Mouse (Mus musculus) gastrocnemius, adult 8-10 months (tissue): ENCODE measurements around the gene Plxdc1. TPM values are rescaled to one million over a fixed set of nuclear protein-coding genes. Genes with fewer than 3 reads are reported as not detected.
A peak's percentile ranks its signal among the peaks of the same experiment; 100 is the strongest.

ENCODE experiments used
- DNase-seq, 2 experiments: peaks; one replicate each; pipeline ENCODE4 v3.0.0; 2022; ENCODE audit warnings: low spot score in 2 of 2
- total RNA-seq, 4 experiments: library from RNA; stranded (reverse); gene quantifications; 2 replicates each; pipeline ENCODE4 v1.2.4; 2022

The Plxdc1 gene
- total RNA-seq, 4 experiments from 2014 or later = 1.3 to 3.4 (median 1.9) TPM

DNA sequence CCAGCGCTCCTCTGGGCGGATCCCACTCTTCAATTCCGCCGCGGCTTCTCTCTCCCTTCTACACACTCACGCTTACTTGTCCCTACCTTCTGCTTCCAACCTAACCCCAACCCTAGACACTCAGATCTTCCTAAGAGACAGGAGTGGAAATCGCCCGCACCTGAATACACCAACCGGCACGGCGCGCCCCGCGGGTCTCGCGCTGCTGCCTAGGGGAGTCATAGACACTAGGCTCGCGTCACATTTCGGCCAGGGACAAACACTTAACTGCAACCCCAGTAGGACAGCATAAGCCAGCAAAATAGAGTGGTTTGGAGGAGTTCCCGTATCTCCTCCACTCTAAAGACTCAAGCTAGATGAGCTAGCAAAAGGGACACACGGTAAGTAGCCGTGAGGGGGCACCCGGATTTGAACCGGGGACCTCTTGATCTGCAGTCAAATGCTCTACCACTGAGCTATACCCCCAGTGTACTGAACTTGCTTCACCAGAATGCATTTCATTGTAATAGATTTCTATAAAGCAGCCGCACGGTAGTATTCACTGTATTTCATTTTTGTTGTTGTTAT lies 2.4 kb upstream of the Plxdc1 start:
- peak; percentile 83 to 85 for DNase-seq

DNA sequence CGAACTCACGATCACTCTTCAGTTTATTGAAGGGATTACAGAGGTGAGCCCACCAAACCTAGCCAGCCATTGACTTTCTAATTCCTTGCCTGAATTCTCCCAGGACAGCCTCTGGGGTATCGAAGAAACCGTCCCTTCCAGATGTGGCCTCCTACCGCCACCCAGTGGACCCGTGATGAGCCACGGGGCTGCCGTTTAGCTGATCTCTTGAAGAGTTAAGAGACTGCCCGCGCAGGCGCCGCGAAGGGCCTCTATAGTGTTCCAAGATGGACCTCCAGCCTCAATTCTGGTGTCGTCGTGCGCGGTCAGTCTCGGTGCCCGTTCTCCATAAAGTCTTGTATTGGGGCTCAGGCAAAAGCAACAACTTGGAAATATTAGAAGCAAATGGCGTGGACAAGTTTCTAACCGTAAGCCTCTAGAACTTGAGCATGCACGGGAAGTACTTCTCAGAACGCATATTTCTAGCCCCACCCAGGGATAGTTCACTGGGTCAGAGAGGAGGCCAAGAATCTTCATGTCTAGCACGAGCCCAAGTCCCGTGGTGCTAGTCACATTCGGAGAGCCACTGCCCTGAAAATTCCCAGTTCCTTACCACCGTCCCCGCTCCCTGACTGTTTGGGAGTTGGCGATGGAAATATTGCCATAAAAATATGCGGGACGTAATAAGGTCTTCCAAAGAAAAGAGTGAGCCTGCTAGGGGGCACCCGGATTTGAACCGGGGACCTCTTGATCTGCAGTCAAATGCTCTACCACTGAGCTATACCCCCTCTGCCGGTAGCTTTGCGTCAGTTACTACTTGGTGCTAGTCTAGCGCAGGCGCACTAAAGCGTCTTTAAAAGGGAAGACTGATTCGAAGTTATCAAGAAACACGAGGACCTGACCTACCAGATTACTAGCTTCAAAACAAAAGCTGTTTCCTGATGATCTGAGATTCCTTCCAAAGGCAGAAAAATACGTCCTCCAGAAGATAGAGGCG lies 1.6 kb upstream of the Plxdc1 start:
- DNase-seq = peak; percentile 93 to 94

DNA sequence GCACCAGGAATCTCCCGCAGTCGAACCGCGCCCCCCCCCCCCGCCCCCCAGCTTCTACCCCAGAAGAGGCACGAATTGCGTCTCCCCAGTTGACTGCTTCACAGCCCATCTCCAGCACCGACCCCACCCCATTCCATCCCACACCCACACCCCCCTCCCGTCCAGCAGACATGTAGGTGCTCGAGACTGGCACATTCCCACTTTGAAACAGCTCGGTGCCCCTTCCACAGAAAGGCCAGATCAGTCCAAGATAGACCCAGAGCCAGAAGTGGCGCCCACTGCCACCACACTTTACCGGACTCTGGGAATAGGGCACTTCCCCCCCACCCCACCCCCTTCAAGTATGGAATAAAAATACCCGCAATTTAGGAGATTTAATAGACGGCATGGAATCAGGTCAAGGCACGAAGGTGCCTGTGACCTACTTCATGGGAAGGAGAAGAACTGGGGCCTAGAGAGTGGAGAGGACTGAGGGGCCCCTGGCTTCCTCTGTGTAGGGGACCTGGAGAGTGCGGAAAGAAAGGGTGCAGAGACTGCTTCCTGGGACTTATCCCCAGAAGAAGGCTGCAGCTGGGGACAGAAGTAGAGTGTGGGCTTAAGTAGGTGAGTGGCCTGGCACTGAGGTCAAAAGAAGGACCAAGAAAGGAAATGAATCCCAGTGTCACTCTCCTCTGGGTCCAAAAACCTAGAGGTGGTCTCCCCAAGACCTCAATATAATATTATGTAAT lies 658 bp upstream of the Plxdc1 start:
- DNase-seq = no peak

DNA sequence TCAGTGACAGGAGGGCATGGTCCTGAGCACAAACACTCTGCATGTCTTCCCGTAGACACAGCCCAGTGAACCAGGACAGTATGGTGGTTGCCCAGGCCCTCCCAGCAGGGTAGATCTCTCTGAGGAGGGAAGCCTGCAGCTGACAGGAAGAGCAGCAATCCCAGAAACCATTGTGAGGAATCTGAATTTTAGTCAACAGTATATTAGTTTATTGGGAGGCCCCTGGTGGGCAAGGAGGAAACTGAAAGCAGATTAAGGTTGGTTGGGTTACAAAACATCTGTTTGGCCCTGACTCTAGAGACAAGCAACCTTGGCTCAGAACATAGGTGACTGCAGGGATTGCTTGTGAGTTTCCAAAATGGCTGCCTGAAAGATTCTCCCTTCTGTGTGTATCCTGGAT lies 2.3 kb downstream of the Plxdc1 start:
- DNase-seq = no peak

DNA sequence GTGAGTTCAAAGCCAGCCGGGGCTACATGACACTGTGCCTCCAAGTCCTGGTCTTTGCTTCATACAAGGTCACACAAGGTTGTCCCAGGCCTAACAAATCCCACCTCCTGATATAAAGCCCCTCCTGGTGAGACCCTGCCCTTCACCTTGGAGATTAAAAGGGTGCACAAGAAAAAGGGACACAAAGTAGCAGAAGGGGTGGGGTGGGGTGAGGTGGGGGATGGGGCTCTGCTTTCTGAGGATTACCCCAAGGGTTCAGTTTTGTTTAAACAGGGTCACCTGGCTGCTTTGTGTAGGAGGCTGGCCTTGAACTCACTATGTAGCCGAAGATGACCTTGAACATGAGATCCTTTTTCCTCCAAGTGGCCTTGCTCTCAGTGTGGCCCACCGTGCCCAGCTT lies 2.7 kb downstream of the Plxdc1 start:
- DNase-seq = no peak

DNA sequence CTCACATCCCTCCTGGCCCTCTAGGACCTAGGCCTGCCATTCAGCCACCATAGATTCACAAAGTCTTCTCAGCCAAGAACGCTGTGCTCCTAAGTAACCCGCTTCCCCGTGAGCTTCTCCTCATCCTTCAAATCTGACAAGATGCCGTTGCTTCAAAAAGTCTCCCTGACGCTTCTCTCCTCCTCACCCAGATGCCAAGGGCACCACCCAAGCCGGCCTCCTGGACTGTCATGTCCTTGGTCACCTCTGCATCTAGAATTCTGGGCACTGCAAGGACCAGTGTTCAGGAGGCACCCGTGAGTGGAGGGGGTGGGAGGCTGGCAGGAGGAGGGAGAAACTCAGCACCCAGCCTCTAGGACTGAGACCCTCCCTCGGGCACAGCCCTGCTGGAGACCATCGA lies 3.5 kb downstream of the Plxdc1 start:
- no peak for DNase-seq

DNA sequence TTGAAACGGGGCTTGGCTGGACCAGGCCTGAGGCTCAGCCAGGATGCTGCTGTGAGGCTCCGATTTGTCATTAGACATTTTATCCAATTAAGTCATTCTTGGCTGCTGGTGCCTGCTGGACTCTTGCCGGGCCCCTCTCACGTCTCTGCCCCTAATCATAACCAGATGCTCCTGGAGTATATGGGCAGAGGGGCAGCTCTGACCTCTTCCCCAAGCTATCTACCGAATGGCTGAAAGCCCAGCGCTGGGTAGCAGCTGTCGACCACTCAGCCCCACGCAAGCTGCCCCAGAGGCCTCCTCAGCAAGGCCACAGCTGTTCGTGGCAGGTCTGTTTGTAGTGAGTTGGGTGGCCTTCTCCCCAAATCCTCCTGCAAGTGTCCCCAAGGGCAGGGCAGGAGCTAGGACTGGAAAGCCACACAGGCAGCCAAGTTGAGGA lies 5.7 kb downstream of the Plxdc1 start:
- peak; percentile 70 to 72 for DNase-seq

DNA sequence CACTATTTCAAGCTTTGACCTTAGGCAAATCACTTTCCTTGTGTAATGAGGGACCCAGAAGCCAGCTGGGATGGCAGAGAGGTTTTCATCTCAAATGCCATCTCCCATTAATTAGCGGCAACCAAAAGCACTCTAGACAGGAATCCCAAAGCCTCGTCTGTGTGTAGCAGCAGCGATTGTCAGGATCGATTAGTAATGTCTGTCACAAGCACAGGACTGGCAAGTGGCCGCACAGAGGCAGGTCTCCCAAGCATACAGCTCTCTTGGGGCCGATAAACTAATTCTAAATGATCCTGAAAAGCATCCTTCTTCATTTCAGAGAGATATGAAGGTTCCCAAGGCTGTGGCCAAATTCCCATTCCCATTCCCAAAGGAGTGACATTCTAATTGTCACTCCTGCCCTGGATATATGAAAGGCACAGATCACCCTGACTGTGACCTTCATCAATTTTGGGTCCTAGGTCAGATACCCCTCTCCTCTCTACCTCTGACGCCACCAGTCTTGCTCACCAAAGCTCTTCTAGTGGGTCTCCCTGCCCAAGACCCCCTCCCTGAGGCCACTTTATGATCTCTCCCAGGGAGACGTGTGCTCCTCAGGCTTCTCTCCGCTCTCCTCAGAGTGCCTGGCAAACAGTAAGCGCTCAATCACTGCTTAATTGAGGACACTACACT lies 6.3 kb downstream of the Plxdc1 start:
- no peak for DNase-seq

DNA sequence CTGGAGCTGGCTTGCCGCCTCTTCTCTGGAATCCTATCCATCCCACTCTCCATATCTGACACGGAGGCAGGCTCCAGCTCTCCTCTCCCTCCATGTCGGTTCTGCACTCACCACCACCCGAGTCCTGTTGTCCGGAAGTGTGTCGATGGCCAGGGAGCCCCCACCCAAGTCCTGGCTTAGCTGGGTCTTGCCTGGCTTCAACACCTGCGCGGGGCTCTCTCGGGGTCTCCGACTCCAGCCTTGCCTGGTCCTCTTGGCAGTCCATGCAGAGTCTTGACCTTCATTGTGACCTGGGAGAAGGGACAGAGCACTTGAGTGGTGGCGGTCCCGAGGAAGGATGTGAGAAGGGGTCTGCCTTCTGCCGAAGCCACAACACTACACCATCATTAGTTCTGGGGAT lies 7.9 kb downstream of the Plxdc1 start:
- no peak for DNase-seq

DNA sequence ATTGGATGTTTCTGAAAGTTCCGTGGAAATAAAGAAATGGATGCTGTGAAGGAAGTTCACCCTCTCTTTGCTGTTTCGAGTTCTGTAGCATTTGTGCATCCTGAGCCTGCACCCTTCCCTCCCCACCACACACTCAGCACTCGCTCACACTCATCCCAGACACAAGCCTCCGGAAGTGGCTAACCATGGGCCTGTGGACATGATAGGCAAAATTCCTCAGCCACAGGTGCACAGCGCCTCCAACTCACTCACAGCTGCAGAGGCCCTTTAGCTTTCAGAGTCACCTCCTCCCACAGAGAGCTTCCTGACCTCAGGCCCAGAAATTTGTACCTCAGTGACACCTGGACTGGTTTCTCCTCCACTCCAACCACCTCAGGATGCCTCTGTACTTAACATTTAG lies 8.4 kb downstream of the Plxdc1 start:
- no peak for DNase-seq

DNA sequence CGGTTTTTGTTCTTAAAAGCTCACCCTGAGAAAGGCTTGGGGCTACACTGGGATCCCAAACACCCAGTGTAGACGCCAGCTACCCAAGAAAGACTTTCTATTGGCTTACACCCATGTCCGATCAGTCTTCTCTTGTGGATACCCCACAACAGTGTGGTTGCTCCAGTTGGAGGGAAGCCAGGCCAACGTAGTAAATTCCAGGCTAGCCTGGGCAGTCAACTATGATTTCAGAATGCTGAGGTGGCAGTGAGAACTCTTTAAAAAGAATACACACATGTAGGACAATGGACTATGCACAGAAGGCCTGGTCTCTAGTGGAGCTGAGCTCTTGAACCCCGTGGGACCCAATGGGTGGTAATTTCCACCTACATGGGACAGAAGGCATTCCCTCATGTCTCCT lies 11.5 kb downstream of the Plxdc1 start:
- DNase-seq = no peak

DNA sequence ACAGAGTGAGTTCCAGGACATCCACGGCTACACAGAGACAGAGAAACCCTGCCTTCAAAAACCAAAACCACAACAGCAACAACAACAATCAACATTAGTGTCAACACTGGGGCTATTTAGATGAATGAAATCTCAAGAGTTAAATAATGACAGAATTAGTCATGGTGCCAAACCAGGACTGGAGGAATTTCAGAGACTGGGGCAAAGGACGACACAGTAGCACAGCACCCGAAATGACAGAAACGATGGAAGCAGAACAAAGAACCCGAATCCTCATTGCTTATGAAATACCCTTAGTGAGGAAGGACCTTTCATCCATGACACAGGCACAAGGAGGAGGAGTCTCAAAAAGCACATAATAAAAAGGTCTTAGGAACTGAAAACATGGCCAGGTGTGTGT lies 12.1 kb downstream of the Plxdc1 start:
- DNase-seq = no peak

DNA sequence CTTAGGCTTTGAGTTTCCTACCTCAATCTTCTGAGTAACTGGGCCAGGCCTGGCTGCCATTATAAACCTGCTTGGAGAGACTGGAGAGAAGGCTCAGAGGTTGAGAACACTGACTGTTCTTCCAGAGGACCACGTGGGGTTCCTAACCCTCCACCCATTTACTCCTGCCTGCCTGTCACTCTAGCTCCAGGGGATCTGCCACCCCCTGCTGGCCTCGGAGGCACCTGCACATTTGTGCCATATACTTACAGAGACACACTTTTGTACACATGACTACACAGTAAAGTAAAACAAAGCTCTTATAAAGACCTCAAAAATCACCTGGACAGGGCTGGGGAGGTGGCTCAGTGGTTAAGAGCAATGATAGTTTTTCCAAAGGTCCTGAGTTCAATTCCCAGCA lies 13.8 kb downstream of the Plxdc1 start:
- no peak for DNase-seq

DNA sequence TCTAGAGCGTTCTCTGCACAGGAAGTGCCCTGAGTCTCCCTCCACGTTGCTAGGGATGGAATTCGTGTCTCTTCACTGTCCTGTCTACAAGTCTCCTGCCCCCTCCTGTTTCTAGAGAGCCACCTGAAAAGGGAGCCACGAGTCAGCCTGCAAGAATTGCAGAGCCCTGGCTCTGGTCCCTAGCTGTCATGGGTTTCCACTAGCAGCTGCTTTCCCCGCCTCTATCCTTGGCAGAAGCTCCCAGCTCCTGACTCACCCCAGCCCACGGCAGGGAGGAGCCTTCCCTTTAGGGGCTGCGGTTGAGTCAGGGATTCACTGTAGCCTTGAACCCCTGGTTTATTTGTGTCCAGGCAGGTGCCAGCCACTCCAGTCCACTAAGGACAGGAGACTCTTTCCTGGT lies 15.0 kb downstream of the Plxdc1 start:
- DNase-seq = peak; percentile 77 to 87

DNA sequence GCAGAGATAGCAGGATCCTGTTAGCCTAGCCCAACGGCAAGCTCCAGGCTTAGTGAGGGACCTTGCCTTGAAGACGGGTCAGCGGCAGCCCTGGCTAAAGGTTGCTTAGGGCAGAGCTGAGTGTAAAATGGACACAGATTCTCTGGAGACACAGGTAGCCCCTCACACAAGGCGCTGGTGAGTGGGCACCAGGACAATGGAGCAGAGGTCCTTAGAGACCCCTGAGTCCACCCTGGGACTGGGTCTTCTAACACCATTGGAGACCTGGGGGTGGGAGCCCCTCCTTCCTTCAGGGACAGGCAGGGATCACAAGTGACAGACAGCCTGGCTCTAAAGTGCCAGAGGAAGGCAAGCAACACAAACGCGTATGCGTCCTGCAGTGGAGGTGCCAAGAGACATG lies 15.5 kb downstream of the Plxdc1 start:
- no peak for DNase-seq

DNA sequence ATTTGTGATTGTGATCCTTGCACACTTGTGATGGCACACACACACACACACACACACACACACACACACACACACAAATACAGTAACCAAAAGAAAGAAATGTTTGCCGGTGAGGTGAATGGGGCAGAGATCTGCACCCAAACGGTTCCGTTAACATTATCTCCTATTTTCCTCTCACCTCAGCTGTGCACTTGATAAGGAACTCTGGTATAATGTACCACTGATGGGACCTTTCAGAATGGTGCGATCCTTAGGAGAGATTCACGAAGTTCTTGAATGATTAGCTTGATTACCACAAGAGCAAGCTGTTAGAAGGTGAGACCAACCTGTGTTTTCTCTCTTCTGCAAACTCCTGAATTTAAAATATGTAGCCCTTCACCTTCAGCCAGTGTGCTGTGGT lies 17.9 kb downstream of the Plxdc1 start:
- DNase-seq = no peak

DNA sequence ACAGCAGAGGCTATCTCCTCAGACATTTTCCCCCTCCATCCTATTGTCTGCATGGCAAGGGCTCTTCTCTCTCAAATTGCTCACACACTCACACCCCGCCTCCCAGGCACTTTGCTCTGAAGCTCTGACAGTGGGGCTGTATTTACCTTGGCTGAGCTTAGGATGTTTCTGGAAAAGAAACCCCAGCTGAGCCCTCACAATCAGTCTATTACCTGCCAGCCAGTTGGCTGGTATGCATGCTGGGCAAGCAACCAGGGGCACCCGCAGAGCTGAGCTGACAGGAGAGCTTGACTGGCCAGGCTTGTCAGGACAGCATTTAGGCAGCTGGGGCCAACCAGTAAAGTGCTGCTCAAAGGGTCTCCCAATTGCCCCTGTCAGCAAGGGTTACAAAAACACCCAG lies 19.1 kb downstream of the Plxdc1 start:
- no peak for DNase-seq

DNA sequence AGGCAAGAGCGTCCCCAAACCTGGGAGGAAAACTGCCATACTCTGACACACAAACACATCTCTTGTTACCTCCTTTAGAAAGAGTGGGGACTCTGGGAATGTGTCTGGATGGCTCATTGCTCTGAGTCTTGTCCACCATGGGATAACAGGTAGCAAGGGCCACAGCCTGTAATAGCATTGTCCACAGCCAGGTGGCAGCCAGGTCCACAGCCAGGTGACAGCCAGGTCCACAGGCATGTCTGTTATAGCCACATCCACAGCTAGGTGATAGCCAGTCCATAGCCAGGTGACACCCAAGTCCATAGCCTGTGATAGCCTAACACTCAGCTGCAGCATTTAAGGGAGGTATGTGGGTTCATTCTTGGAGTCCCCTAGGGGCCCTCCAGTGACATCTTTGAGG lies 25.3 kb downstream of the Plxdc1 start:
- DNase-seq = no peak

DNA sequence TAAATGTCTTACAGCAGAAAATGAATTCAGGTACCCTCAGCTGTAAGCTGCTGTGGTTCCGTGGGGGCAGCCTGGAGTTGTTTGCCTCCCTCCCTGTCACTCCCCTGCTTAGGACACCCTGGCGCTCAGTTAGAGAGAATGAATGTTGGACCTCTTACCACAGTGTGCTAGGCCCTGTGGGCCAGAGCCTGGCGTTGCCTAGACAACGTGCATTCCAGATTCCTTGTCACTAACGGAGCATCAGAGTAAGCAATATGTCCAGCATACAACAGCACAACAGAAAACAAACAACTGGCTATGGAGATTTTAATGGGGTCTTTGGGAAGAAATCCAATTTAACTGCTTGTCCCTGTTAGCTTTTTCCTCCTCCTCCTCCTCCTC lies 27.0 kb downstream of the Plxdc1 start:
- no peak for DNase-seq

DNA sequence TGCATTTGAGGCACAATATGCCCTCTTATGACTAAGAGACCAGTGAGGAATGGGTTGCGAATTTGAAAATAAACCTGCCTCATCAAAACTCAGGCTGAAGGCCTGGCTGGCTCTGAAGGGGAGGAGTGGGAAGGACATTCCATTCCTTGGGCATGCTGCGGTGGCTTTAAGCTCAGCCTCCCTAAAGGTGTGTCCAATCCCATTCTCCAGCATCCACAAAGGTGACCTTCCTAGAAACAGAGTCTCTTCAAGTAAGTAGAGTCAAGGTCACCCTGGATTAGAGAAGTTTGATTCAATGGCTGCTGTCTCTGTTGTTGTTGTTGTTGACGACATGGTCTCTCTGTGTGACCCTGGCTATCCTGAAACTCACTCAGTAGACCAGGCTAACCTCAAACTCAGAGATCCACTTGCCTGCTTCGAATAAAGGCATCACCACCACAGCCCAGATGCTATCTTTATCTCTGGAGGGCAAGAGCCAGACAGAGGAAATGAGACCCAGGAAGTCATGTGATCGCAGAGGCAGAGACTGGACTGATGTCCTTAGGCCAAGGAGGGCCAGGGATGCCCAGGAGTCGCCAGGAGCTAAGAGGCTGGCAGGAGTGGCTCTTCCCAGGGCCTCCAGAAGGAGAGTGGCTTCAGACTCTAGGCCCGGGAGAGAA lies 27.5 kb downstream of the Plxdc1 start:
- no peak for DNase-seq

DNA sequence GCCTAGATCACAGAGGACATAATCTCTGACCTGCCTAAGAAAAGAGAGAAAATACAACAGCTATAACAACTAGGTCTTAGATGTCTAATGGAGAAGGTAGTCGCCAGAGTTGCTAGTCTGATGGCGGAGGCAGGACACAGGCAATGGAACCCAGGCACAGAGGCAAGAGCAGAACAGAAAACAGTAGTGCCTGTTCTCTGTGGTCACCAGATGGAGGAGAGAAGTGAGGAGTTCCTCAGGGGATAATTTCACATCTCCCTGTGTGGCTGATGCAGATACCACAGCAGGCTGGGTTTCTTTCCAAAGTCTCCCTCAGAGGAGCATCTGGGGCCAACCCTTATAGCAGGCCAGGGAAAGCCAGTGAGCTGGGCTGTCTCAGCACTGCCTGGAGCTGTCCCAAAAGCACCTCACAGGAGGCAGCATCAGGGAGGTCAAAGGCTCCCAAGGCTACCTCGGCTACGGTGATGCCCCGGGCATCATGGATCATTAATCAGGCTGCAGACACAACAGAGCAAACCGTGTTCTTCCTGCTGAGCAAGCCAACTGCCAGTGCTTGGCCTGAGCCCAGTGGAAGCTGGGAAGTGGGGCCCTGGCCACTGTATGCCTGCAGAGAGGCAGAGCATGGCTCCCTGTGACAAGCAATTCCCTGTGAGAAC lies 29.2 kb downstream of the Plxdc1 start:
- DNase-seq = no peak
